Mouse (Mus musculus): ENCODE results near the gene Tdrd5.
"Not testable (repeated sequence)": the region's sequence is repeated elsewhere in the genome, so short reads cannot be mapped to it uniquely, and the experiment has no call there.

Gene Tdrd5

DNA sequence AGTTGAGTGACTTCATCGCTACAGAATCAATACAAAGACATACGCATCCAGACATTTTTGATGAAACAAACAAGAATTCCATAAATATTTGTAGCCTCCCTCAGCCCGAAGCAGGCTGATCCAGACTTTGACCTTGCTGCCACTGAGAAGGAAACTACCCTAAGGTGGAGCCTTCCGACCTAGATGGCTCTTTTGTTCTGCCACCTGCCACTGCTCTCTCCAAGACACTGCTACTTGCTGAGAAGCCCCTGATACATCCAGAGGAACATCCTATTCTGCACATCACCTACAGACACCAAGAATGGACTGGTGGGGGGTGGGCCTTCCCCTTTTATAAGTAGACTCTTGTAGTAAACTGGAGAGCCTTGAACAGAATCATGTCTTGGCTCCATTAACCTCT lies 52.4 kb downstream of the Tdrd5 start:
- DNase-seq, result not testable (repeated sequence)

DNA sequence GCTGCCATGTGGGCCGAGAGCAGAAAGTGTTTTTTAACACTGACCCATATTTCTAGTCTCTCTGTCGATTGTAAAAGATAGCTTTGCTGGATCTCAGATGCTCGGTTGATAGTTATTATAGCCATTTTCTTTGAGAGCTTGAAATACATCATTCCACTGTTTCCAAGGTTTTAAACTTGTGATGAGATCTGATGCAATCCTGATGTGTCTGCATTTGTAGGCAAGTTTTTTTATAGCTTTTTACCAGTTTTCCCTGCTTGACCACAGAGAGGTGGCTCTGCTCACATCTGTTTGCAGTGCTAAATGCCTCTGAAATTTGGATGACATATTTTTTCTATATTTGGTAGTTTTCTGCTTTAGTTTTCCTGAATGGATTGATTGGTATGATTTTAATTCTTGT lies 55.6 kb downstream of the Tdrd5 start:
- DNase-seq, result no peak

DNA sequence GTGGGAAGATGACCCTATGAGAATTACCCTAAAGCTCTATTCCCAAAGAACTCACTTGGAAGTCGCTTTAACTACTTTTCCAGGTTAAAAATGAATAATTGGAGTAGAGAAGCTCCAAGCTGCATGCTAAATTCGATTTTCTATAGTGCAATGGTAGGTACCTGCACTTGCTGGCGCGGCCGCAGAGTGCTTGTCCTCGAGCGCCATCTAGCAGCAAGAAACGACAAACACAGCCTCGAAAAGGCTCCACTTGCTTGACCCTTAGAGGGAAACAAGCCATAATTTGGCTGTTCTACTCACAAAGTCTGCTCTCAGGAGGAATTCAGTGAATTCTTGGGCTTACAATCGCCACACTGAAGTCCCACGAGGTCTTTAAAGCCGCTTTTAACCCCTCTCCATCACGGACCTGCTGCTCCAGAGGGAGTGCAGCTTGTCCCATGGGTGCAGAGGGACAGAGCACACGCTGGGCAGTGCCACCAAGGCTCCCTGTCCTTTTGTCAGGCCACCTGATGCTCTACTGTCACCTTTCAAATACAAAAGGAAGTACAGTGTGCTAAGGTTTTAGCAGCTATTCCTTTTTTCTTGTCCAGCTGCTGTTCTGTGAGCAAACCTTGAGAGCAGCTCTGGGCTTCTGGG lies 61.6 kb downstream of the Tdrd5 start:
- peak; percentile 63 for DNase-seq

GRCm38 (mm10) chr1:156241035-156241434 lies 62.4 kb downstream of the Tdrd5 start:
- DNase-seq, result peak; percentile 33

GRCm38 (mm10) chr1:156231122-156231521 lies 72.3 kb downstream of the Tdrd5 start:
- DNase-seq, result no peak

DNA sequence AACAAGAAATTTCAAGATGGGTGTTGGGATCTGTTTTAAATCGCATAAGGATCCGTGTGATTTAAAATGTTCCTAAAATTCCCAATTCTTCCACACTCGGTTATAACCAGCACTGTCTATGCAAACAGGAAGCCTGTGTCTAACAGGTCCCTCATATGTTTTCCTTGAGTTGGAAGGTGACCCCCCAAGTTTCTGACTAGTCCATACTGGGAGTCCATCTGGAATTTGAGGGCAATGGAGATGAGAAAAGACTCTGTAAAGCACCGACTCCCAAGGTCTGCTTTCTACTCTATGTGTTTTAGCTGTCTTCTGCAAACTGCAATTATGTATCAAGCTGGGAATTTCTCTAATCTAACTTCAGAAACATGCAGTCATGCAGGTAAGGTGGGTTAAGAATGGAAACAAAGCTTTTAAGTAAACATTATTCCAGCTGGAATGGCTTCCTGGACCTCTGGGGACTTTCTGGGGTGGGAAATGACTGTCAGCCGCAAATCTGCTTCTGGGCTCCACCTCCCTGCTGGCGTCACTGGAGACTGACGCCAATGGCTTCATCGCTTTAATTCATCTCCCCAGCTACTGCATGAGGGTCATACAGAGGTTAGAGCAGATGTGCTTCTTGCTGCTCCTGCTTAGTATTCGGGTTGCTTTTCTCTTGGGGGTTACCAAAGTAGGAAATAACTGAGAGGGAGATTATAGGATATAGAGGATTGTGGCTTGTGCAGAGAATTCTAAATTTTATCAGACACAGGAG lies 73.0 kb downstream of the Tdrd5 start:
- DNase-seq, result no peak

DNA sequence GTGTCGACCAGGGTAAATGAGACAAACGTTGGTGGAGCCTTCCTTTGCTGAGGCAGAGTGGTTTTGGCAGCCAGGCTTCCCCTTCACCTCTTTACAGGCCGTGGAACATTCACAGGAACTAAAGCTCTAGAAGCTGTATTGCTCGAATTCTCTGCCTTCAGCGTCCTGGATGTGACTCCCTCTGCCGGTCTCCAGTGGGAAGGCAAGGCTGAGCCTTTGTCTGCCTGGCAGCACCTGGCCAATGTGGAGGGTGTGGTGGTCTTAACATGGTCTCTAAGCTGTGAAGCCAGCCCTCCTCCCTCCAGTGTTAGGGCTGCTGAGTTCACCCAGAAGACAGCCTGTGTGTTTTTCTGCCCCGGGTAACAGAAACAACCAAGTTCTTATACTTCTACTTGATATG lies 74.0 kb downstream of the Tdrd5 start:
- DNase-seq, result peak; percentile 70

DNA sequence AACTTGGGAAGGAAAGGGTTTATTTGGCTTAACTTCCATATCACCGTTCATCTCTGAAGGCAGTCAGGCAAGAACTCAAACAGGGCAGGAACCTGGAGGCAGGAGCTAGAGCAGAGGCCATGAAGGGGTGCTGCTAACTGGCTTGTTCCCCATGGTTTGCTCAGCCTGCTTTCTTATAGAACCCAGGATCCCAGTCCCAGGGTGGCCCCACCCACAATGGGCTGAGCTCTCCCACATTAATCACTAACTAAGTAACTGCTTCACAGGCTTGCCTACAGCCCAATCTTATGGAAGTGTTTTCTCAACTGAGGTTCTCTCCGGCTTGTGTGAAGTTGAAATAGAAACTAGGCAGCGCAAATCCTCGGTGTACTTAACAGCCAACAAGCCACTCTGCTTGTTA lies 74.7 kb downstream of the Tdrd5 start:
- DNase-seq, result no peak

- DNase-seq, result no peak
Observed at GRCm38 (mm10) chr1:156226903-156227302, 76.6 kb downstream of the Tdrd5 start.

DNA sequence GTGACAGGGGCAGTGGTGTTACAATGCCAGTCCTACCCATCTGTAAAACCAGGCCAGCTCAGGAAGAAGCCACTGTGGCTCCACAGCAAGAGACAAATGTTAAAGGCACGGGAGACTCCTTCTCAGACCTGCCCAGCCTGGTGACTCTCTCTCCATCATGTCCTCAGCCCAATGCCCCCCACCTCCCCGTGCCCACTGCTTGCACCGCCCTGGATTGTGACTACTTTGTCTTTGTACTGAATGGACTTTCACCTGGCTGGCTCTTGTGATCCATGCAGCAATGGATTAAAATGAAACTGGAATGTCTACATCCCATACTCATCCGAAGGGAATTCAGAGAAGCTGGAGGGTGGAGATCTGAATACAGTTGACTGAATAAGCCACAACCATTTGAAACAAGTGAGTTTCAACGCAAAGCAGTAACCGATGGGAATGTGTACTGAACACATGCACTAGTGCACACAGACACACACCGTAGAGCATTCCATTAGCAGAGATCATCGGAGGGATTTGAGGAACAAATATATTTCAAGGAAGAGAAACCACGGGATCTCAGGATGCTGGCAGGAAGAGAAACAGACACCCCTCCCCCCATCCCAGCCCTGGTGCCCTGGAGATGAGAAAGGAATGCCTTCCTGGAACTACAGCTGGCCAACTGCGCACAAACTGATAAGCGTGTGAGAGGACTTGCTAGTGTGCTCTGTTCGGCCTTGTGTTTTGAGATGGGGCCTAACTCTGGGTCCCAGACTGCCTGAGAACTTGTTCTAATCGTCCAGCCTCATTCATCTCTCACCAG lies 81.1 kb downstream of the Tdrd5 start:
- peak; percentile 47 for DNase-seq

DNA sequence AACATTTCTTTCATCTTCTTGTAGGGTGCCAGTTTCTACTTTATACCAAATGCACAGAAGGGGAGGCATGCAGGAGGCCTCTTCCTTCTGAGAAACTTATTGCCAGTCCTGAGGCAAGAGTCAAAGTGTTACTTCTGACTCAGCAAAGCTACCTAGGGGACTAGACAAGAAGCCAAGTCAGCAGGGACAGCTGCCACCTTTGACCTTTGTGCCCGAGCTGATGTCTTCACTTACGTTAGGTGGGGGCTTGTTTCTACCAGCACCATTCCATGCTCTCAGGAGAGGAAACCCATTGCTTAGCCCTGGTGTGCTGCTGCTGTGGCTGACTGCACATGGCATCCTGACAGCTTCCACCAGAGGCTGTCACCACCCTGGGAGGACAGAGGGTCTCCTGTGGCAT lies 82.1 kb downstream of the Tdrd5 start:
- DNase-seq, result peak; percentile 79

- no peak for DNase-seq
Observed at GRCm38 (mm10) chr1:156218573-156218972, 84.9 kb downstream of the Tdrd5 start.

GRCm38 (mm10) chr1:156217941-156218340 lies 85.5 kb downstream of the Tdrd5 start:
- no peak for DNase-seq

GRCm38 (mm10) chr1:156217393-156217792 lies 86.1 kb downstream of the Tdrd5 start:
- DNase-seq, result no peak

GRCm38 (mm10) chr1:156216249-156216648 lies 87.2 kb downstream of the Tdrd5 start:
- DNase-seq, result peak; percentile 49

DNA sequence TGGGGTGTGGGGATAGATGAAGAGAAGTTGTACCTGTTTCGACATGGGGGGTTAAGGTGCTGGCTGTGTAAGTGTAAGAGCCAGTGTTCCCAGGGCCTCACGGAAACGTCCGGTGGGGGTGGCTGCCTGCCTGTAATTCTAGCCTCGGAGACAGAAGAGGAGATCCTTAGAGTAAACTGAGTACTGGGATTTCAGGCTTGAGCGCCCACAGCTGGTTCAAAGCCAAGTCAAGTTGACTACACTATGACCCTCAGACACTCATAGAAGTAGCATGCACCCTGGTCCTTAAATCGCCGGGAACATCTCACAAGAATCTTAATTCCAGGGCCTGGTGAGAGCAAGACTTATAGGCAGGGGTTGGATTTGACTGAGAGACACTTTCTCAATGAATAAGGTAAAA lies 88.8 kb downstream of the Tdrd5 start:
- DNase-seq, result peak; percentile 66

- DNase-seq, result no peak
Observed at GRCm38 (mm10) chr1:156212923-156213322, 90.5 kb downstream of the Tdrd5 start.

DNA sequence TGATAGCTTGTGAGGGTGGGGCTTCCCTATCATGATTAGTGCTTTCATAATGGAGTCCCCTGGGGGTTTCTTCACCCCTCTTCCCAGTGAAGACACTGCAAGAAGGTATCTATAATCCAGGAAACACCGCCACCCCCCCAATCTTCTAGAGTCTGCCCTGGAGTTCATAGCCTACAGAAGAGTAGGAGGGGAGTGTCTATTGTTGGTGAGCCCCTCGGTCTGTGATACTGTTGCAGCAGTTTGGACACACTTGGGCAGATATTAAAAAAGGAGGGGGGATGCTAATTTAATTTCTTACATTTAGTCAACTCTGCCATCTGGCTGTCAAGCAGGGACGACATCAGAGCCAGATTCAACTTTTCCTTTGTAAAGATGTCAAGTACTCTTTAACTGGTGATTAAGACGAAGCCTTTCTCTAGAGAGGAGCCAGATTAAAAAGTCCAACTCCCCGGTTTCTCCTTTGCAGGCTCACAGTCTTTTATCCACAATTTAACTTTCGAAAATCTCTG lies 91.6 kb downstream of the Tdrd5 start:
- DNase-seq, result no peak
